Mouse (Mus musculus): ENCODE results near the gene Far2. TPM values are rescaled to one million over a fixed set of nuclear protein-coding genes. Genes with fewer than 3 reads are reported as not detected.
"Not testable (repeated sequence)": the region's sequence is repeated elsewhere in the genome, so short reads cannot be mapped to it uniquely, and the experiment has no call there.

Gene Far2
- polyA plus RNA-seq, 1 experiment = 0.14 TPM

GRCm38 (mm10) chr6:148116907-148117306 lies 69.8 kb downstream of the Far2 start:
- Histone ChIP-seq H3K4me1 (ENCODE audit: control insufficient read depth, insufficient read depth, insufficient read length) (no peaks in the 10 kb centered on the region), H3K27ac (ENCODE audit: insufficient read depth, low read length) (no peak overlapping the region), H3K27me3 (ENCODE audit: control insufficient read depth, insufficient read depth, low read length) (no peaks in the 10 kb centered on the region), H3K36me3 (ENCODE audit: control insufficient read depth, insufficient read depth, low read length) (no peaks in the 10 kb centered on the region), H3K4me3 (ENCODE audit: extremely low read depth, insufficient read depth, insufficient read length) (no peak overlapping the region)
- 83% methylated on average over 3 of the region's 3 CpGs for WGBS
- no peak for TF ChIP-seq POLR2A (IDR thresholded peaks at IDR 0.05; ENCODE audit: low read depth, low read length)
- TF ChIP-seq CTCF (IDR thresholded peaks at IDR 0.05; ENCODE audit: extremely low read depth, insufficient read depth, insufficient read length, insufficient replicate concordance) = no peak
- no peak for DNase-seq (ENCODE audit: low read depth in 1 of 2, low spot score in 2 of 2)

GRCm38 (mm10) chr6:148117696-148118095 lies 70.6 kb downstream of the Far2 start:
- TF ChIP-seq POLR2A (IDR thresholded peaks at IDR 0.05; ENCODE audit: low read depth, low read length) (no peak), CTCF (IDR thresholded peaks at IDR 0.05; ENCODE audit: extremely low read depth, insufficient read depth, insufficient read length, insufficient replicate concordance) (no peak)
- H3K27ac ChIP-seq (ENCODE audit: insufficient read depth, low read length) = no peak overlapping the region
- DNase-seq (ENCODE audit: low read depth in 1 of 2, low spot score in 2 of 2) = no peak
- WGBS = 92% methylated on average over 1 of the region's 1 CpGs
- no peaks in the 10 kb centered on the region for H3K4me1 ChIP-seq (ENCODE audit: control insufficient read depth, insufficient read depth, insufficient read length)
- no peaks in the 10 kb centered on the region for H3K27me3 ChIP-seq (ENCODE audit: control insufficient read depth, insufficient read depth, low read length)
- no peak overlapping the region for H3K4me3 ChIP-seq (ENCODE audit: extremely low read depth, insufficient read depth, insufficient read length)
- H3K36me3 ChIP-seq (ENCODE audit: control insufficient read depth, insufficient read depth, low read length) = no peaks in the 10 kb centered on the region

GRCm38 (mm10) chr6:148120703-148121102 lies 73.6 kb downstream of the Far2 start:
- WGBS = 58% methylated on average over 1 of the region's 1 CpGs
- no peak overlapping the region for H3K27ac ChIP-seq (ENCODE audit: insufficient read depth, low read length)
- DNase-seq (ENCODE audit: low read depth in 1 of 2, low spot score in 2 of 2) = no peak
- H3K4me3 ChIP-seq (ENCODE audit: extremely low read depth, insufficient read depth, insufficient read length) = no peak overlapping the region
- no peaks in the 10 kb centered on the region for H3K27me3 ChIP-seq (ENCODE audit: control insufficient read depth, insufficient read depth, low read length)
- no peak for TF ChIP-seq CTCF (IDR thresholded peaks at IDR 0.05; ENCODE audit: extremely low read depth, insufficient read depth, insufficient read length, insufficient replicate concordance)
- no peak for TF ChIP-seq POLR2A (IDR thresholded peaks at IDR 0.05; ENCODE audit: low read depth, low read length)
- no peaks in the 10 kb centered on the region for H3K4me1 ChIP-seq (ENCODE audit: control insufficient read depth, insufficient read depth, insufficient read length)
- H3K36me3 ChIP-seq (ENCODE audit: control insufficient read depth, insufficient read depth, low read length) = no peaks in the 10 kb centered on the region

DNA sequence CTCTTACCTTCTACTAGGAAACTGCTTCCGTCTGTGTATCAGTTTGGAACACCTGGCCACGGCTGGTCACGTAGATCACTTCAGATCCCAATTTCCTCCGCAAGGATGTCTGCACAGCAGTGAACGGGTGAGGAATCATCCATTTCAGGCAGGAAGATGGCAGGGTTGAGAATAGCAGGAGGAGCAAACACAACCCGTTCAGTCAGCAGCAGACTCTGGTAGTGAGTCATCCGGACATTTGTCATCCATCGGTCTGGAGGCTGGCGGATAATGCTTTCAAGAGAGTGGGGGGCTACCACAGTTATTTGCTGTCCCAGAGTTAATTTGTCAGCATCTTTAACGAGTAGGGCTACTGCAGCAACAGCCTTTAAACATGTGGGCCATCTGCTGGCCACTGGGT lies 79.8 kb downstream of the Far2 start:
- H3K27me3 ChIP-seq (ENCODE audit: control insufficient read depth, insufficient read depth, low read length); DNase-seq (ENCODE audit: low read depth in 1 of 2, low spot score in 2 of 2); H3K4me3 ChIP-seq (ENCODE audit: extremely low read depth, insufficient read depth, insufficient read length); H3K36me3 ChIP-seq (ENCODE audit: control insufficient read depth, insufficient read depth, low read length); H3K4me1 ChIP-seq (ENCODE audit: control insufficient read depth, insufficient read depth, insufficient read length); H3K27ac ChIP-seq (ENCODE audit: insufficient read depth, low read length): not testable (repeated sequence)
- 77% methylated on average over 10 of the region's 10 CpGs for WGBS

DNA sequence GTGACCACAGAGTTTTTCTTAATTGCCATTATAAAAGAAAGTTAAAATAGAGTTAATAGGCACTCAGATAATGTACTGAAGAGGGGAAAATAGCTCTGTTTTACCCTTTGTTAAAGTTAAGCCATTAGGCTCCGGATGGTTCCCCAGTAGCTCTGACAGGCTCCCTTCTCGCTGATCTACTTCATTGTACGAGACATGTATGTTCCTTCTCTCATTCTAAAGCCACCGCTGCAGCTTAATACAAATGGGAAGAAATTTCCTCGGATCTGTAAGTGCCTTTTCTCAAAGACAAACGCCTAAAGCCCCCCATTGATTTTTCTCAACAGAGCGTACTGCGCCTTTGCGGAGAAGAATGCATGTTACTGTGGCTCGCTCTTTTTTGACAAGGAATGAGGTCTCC lies 85.3 kb downstream of the Far2 start:
- 86% methylated on average over 10 of the region's 10 CpGs for WGBS
- Histone ChIP-seq H3K4me3 (ENCODE audit: extremely low read depth, insufficient read depth, insufficient read length) (no peak overlapping the region), H3K36me3 (ENCODE audit: control insufficient read depth, insufficient read depth, low read length) (no peaks in the 10 kb centered on the region), H3K4me1 (ENCODE audit: control insufficient read depth, insufficient read depth, insufficient read length) (no peaks in the 10 kb centered on the region), H3K27ac (ENCODE audit: insufficient read depth, low read length) (no peak overlapping the region), H3K27me3 (ENCODE audit: control insufficient read depth, insufficient read depth, low read length) (no peaks in the 10 kb centered on the region)
- no peak for DNase-seq (ENCODE audit: low read depth in 1 of 2, low spot score in 2 of 2)
- TF ChIP-seq POLR2A (IDR thresholded peaks at IDR 0.05; ENCODE audit: low read depth, low read length) (no peak), CTCF (IDR thresholded peaks at IDR 0.05; ENCODE audit: extremely low read depth, insufficient read depth, insufficient read length, insufficient replicate concordance) (no peak)

- H3K4me1 ChIP-seq (ENCODE audit: control insufficient read depth, insufficient read depth, insufficient read length) = no peaks in the 10 kb centered on the region
- TF ChIP-seq POLR2A (IDR thresholded peaks at IDR 0.05; ENCODE audit: low read depth, low read length) (no peak), CTCF (IDR thresholded peaks at IDR 0.05; ENCODE audit: extremely low read depth, insufficient read depth, insufficient read length, insufficient replicate concordance) (no peak)
- H3K36me3 ChIP-seq (ENCODE audit: control insufficient read depth, insufficient read depth, low read length) = no peaks in the 10 kb centered on the region
- H3K27me3 ChIP-seq (ENCODE audit: control insufficient read depth, insufficient read depth, low read length) = no peaks in the 10 kb centered on the region
- H3K27ac ChIP-seq (ENCODE audit: insufficient read depth, low read length) = no peak overlapping the region
- H3K4me3 ChIP-seq (ENCODE audit: extremely low read depth, insufficient read depth, insufficient read length) = no peak overlapping the region
- DNase-seq (ENCODE audit: low read depth in 1 of 2, low spot score in 2 of 2) = no peak
Observed at GRCm38 (mm10) chr6:148133536-148133935, 86.5 kb downstream of the Far2 start.

GRCm38 (mm10) chr6:148135769-148136382 lies 88.8 kb downstream of the Far2 start:
- Histone ChIP-seq H3K27ac (ENCODE audit: insufficient read depth, low read length) (no peak overlapping the region), H3K4me3 (ENCODE audit: extremely low read depth, insufficient read depth, insufficient read length) (no peak overlapping the region), H3K36me3 (ENCODE audit: control insufficient read depth, insufficient read depth, low read length) (no peaks in the 10 kb centered on the region), H3K27me3 (ENCODE audit: control insufficient read depth, insufficient read depth, low read length) (no peaks in the 10 kb centered on the region), H3K4me1 (ENCODE audit: control insufficient read depth, insufficient read depth, insufficient read length) (no peaks in the 10 kb centered on the region)
- TF ChIP-seq POLR2A (IDR thresholded peaks at IDR 0.05; ENCODE audit: low read depth, low read length) (no peak), CTCF (IDR thresholded peaks at IDR 0.05; ENCODE audit: extremely low read depth, insufficient read depth, insufficient read length, insufficient replicate concordance) (peak; percentile 43; the same call in 1 of the 2 replicates)
- DNase-seq (ENCODE audit: low read depth in 1 of 2, low spot score in 2 of 2) = peak in 1 of 2 experiments; percentile 16
- 34% methylated on average over 9 of the region's 9 CpGs for WGBS

Measured in spleen, adult 2 months (tissue).